ENCODE assay signal across 28 mouse cellular contexts in the genomic region with DNA sequence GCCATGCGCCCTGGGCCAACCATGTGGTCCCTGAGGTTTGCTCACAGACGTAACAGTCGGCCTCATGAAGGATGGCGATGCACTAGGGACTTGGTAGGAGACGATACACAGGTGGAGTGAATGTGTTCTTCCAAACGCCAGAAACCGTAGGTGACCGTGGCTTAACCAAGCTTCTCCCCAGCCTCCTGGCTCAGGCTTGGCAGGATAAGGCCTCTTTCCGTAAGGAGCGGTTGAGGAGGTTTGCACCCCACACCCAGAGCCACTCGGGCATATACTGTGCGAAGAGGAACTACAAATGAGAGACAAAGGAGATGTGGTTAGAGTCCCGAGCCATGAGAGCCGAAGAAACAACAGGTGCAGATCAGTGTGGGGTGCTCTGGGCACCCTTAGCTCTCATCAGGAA. TPM values are rescaled to one million over a fixed set of nuclear protein-coding genes. Genes with fewer than 3 reads are reported as not detected.
DNase-seq lines count a peak whose midpoint lies in the region; ATAC-seq and TF ChIP-seq lines count a peak whose summit lies in the region.
"Had no signal": no experiment of that assay in that cellular context is flagged by ENCODE, and none has a peak within 500 bp of the region (broad histone marks: within the 10 kb centered on the region; RNA-seq: fewer than 3 reads in every experiment).

No protein-coding gene starts in this region.

- TF ChIP-seq CTCF in intestine, postnatal 0 days (IDR thresholded peaks at IDR 0.05; ENCODE audit: low read depth): no peak

- peaks cover 54% of the 10 kb centered on the region for H3K36me3 ChIP-seq in intestine, postnatal 0 days (ENCODE audit: control insufficient read depth, insufficient read depth)
- peaks cover 65% of the 10 kb centered on the region for H3K36me3 ChIP-seq in forebrain, embryonic 13.5 days (ENCODE audit: poor library complexity, severe bottlenecking)

- H3K4me3 ChIP-seq in intestine, postnatal 0 days (ENCODE audit: low read depth, low read length): no peak overlapping the region
- no peak overlapping the region for H3K4me3 ChIP-seq in forebrain, embryonic 13.5 days
- H3K4me3 ChIP-seq: forebrain, embryonic 10.5 days; gastrocnemius, adult 2 months; heart, embryonic 15.5 days; liver, embryonic 12.5 days; megakaryocyte, embryonic 14.5 days; neural tube, embryonic 12.5 days had no signal

- no peak overlapping the region for H3K4me2 ChIP-seq in intestine, postnatal 0 days (replicated peaks; ENCODE audit: low read depth)
- H3K4me2 ChIP-seq in forebrain, embryonic 13.5 days: no peak overlapping the region
- H3K4me2 ChIP-seq: heart, embryonic 15.5 days; hindbrain, embryonic 14.5 days; liver, embryonic 12.5 days; neural tube, embryonic 12.5 days had no signal

- ATAC-seq in intestine, postnatal 0 days: no peak
- ATAC-seq in forebrain, embryonic 13.5 days: no peak
- ATAC-seq: inflammation-experienced regulatory T-cells, adult 6 months; liver, embryonic 12.5 days had no signal

- no peaks in the 10 kb centered on the region for H3K27me3 ChIP-seq in intestine, postnatal 0 days (replicated peaks; ENCODE audit: control insufficient read depth, insufficient read depth, low read length)
- no peaks in the 10 kb centered on the region for H3K27me3 ChIP-seq in forebrain, embryonic 13.5 days
- H3K27me3 ChIP-seq: heart, embryonic 15.5 days; liver, embryonic 12.5 days; megakaryocyte, embryonic 14.5 days; neural tube, embryonic 12.5 days had no signal

- H3K9me3 ChIP-seq in intestine, postnatal 0 days (ENCODE audit: control insufficient read depth): no peaks in the 10 kb centered on the region
- H3K9me3 ChIP-seq in forebrain, embryonic 13.5 days (replicated peaks): no peaks in the 10 kb centered on the region
- H3K9me3 ChIP-seq: forebrain, embryonic 10.5 days; heart, embryonic 15.5 days; liver, embryonic 12.5 days; megakaryocyte, embryonic 14.5 days; neural tube, embryonic 12.5 days had no signal

- no peaks in the 10 kb centered on the region for H3K4me1 ChIP-seq in intestine, postnatal 0 days (replicated peaks; ENCODE audit: control insufficient read depth, insufficient read depth, low read length)
- H3K4me1 ChIP-seq in forebrain, embryonic 13.5 days: no peaks in the 10 kb centered on the region
- H3K4me1 ChIP-seq: neural tube, embryonic 12.5 days had no signal

- no peak overlapping the region for H3K9ac ChIP-seq in intestine, postnatal 0 days (ENCODE audit: low read depth, low read length)
- no peak overlapping the region for H3K9ac ChIP-seq in forebrain, embryonic 13.5 days
- H3K9ac ChIP-seq: heart, embryonic 15.5 days; hindbrain, embryonic 14.5 days; liver, embryonic 12.5 days; neural tube, embryonic 12.5 days had no signal

- H3K27ac ChIP-seq in intestine, postnatal 0 days (ENCODE audit: low read depth, low read length): no peak overlapping the region
- no peak overlapping the region for H3K27ac ChIP-seq in forebrain, embryonic 13.5 days
- H3K27ac ChIP-seq: forebrain, embryonic 10.5 days; gastrocnemius, adult 2 months; heart, embryonic 15.5 days; hindbrain, embryonic 14.5 days; liver, embryonic 12.5 days; neural tube, embryonic 12.5 days had no signal

- peak; percentile 50 to 54 for DNase-seq in cerebellum, postnatal 25 days
- no peak for DNase-seq in cerebellum, postnatal 4 days (ENCODE audit: low spot score in 2 of 2)
- DNase-seq in B cell, adult 2 months: peak; percentile 65 to 68
- peak; percentile 14 to 28 for DNase-seq in cerebellum, postnatal 36 days
- peak; percentile 79 for DNase-seq in thymus, postnatal 0 days (ENCODE audit: low spot score)
- no peak for DNase-seq in lung, postnatal 10 days
- DNase-seq: adrenal gland, adult 2 months; gastrocnemius, adult 2 months; heart, postnatal 4 days; kidney, adult 2 months; kidney, postnatal 10 days; lung, adult 2 months; lung, postnatal 36 days; midbrain, embryonic 14.5 days; retina, postnatal 1 day; right cerebral cortex, postnatal 25 days had no signal

- WGBS in intestine, postnatal 0 days: 95% methylated on average over 14 of the region's 14 CpGs
- 97% methylated on average over 14 of the region's 14 CpGs for WGBS in forebrain, embryonic 13.5 days

RNA-seq across cellular contexts. Expression of a gene that starts 5.3 kb away (rescaled TPM):
- 88.5 and 92.3 TPM in 2 replicates for polyA plus RNA-seq in thymus, postnatal 0 days (2015; fragmentation: Nextera tagmentation; extraction: Ambion mirVana)
- 32.8 and 33.3 TPM in 2 replicates for polyA plus RNA-seq in intestine, postnatal 0 days (2015; fragmentation: Nextera tagmentation; extraction: Ambion mirVana)
- polyA plus RNA-seq in forebrain, embryonic 13.5 days (2015; fragmentation: Nextera tagmentation; extraction: Ambion mirVana): 67.2 and 70.5 TPM in 2 replicates

RNA-seq across cellular contexts. Expression of a gene that starts 11.1 kb away (rescaled TPM):
- 185 and 200 TPM in 2 replicates for polyA plus RNA-seq in thymus, postnatal 0 days (2015; fragmentation: Nextera tagmentation; extraction: Ambion mirVana)
- polyA plus RNA-seq in intestine, postnatal 0 days (2015; fragmentation: Nextera tagmentation; extraction: Ambion mirVana): 21.6 and 21.8 TPM in 2 replicates
- 109 and 130 TPM in 2 replicates for polyA plus RNA-seq in forebrain, embryonic 13.5 days (2015; fragmentation: Nextera tagmentation; extraction: Ambion mirVana)

RNA-seq across cellular contexts. Expression of a gene that starts 11.2 kb away (rescaled TPM):
- 1.6 and 1.7 TPM in 2 replicates for polyA plus RNA-seq in thymus, postnatal 0 days (2015; fragmentation: Nextera tagmentation; extraction: Ambion mirVana)
- polyA plus RNA-seq in intestine, postnatal 0 days (2015; fragmentation: Nextera tagmentation; extraction: Ambion mirVana): 3.6 and 4.2 TPM in 2 replicates
- polyA plus RNA-seq in forebrain, embryonic 13.5 days (2015; fragmentation: Nextera tagmentation; extraction: Ambion mirVana): 0.19 and 0.62 TPM in 2 replicates
- polyA plus RNA-seq: adrenal gland, adult 2 months; embryonic facial prominence, embryonic 11.5 days; inflammation-experienced regulatory T-cells, adult 6 months had no signal

RNA-seq across cellular contexts. Expression of a gene that starts 41.2 kb away (rescaled TPM):
- 29.5 and 29.8 TPM in 2 replicates for polyA plus RNA-seq in thymus, postnatal 0 days (2015; fragmentation: Nextera tagmentation; extraction: Ambion mirVana)
- polyA plus RNA-seq in intestine, postnatal 0 days (2015; fragmentation: Nextera tagmentation; extraction: Ambion mirVana): 5.0 and 5.1 TPM in 2 replicates
- polyA plus RNA-seq in forebrain, embryonic 13.5 days (2015; fragmentation: Nextera tagmentation; extraction: Ambion mirVana): 15.2 and 16.8 TPM in 2 replicates

RNA-seq across cellular contexts. Expression of a gene that starts 48.7 kb away (rescaled TPM):
- polyA plus RNA-seq in thymus, postnatal 0 days (2015; fragmentation: Nextera tagmentation; extraction: Ambion mirVana): not detected in 2 replicates
- 0.08 and 0.17 TPM in 2 replicates for polyA plus RNA-seq in intestine, postnatal 0 days (2015; fragmentation: Nextera tagmentation; extraction: Ambion mirVana)
- not detected in 2 replicates for polyA plus RNA-seq in forebrain, embryonic 13.5 days (2015; fragmentation: Nextera tagmentation; extraction: Ambion mirVana)
- polyA plus RNA-seq: adrenal gland, adult 2 months; C2C12; heart, embryonic 15.5 days; hindbrain, embryonic 14.5 days; inflammation-experienced regulatory T-cells, adult 6 months; kidney, adult 2 months; liver, embryonic 12.5 days; lung, adult 2 months; urinary bladder, adult 2 months had no signal

Comparison
In these comparisons a context has a peak if more than half of its experiments do, and no peak if none do; other contexts are left out.
1. DNase-seq: peak in cerebellum, postnatal 25 days (2 of 2), B cell, adult 2 months (2 of 2), cerebellum, postnatal 36 days (2 of 2) and thymus, postnatal 0 days (single experiment); none in cerebellum, postnatal 4 days (0 of 2) and lung, postnatal 10 days (single experiment).